9 mouse cellular contexts compared by ENCODE assay signal in the genomic region with DNA sequence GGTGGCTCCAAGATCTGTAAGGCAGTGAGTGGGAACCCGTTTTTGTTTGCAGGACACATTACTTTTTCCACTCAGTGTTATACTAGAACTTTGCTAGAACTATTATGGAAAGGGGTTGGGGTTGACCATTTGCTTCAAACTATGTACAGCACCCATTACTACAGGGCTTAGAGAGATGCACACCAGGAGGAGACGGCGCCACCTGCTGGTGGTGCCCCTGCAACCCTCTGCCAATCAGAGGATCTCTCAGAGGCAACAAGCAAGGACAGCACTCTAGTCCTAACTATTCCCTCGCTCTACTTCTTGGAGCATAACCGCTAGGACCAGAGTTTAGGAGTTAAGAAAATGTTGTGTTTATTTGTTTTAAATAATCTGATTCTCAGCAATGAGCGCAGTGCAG.
A peak's percentile ranks its signal among the peaks of the same experiment; 100 is the strongest.
DNase-seq lines count a peak whose midpoint lies in the region; ATAC-seq and TF ChIP-seq lines count a peak whose summit lies in the region.
"Had no signal": no experiment of that assay in that cellular context is flagged by ENCODE, and none has a peak within 500 bp of the region (broad histone marks: within the 10 kb centered on the region; RNA-seq: fewer than 3 reads in every experiment).

No protein-coding gene starts in this region.

- H3K4me1 ChIP-seq in midbrain, postnatal 0 days (ENCODE audit: insufficient read depth, low read length): no peaks in the 10 kb centered on the region; the same call in 1 of the 2 replicates
- H3K4me1 ChIP-seq in midbrain, embryonic 10.5 days: peaks cover 21% of the 10 kb centered on the region
- peaks cover 6% of the 10 kb centered on the region; the same call in 1 of the 2 replicates for H3K4me1 ChIP-seq in embryonic fibroblast, embryonic 13.5 days (ENCODE audit: control insufficient read depth, insufficient read depth, low read length)
- no peaks in the 10 kb centered on the region for H3K4me1 ChIP-seq in forebrain, embryonic 16.5 days (replicated peaks; ENCODE audit: control insufficient read depth, insufficient read depth, low read length)
- H3K4me1 ChIP-seq in hindbrain, embryonic 14.5 days (replicated peaks; ENCODE audit: control insufficient read depth, insufficient read depth, low read length): no peaks in the 10 kb centered on the region

- H3K36me3 ChIP-seq in midbrain, postnatal 0 days (ENCODE audit: insufficient read depth, low read length): no peaks in the 10 kb centered on the region
- H3K36me3 ChIP-seq in midbrain, embryonic 10.5 days: no peaks in the 10 kb centered on the region
- no peaks in the 10 kb centered on the region for H3K36me3 ChIP-seq in forebrain, embryonic 16.5 days (ENCODE audit: control insufficient read depth, insufficient read depth)
- H3K36me3 ChIP-seq in hindbrain, embryonic 14.5 days (replicated peaks; ENCODE audit: control insufficient read depth, insufficient read depth): no peaks in the 10 kb centered on the region
- H3K36me3 ChIP-seq: limb, embryonic 15.5 days had no signal

- no peak overlapping the region for H3K4me3 ChIP-seq in midbrain, postnatal 0 days (ENCODE audit: low read depth, low read length)
- H3K4me3 ChIP-seq in midbrain, embryonic 10.5 days: no peak overlapping the region
- no peak overlapping the region for H3K4me3 ChIP-seq in embryonic fibroblast, embryonic 13.5 days (ENCODE audit: insufficient read depth, low read length)
- H3K4me3 ChIP-seq in forebrain, embryonic 16.5 days (replicated peaks; ENCODE audit: low read length): no peak overlapping the region
- no peak overlapping the region for H3K4me3 ChIP-seq in hindbrain, embryonic 14.5 days (replicated peaks; ENCODE audit: low read length)
- H3K4me3 ChIP-seq: limb, embryonic 15.5 days had no signal

- no peak overlapping the region for H3K4me2 ChIP-seq in midbrain, postnatal 0 days (ENCODE audit: low read depth, low read length, poor library complexity, severe bottlenecking)
- H3K4me2 ChIP-seq in forebrain, embryonic 16.5 days (ENCODE audit: low read length): no peak overlapping the region
- no peak overlapping the region for H3K4me2 ChIP-seq in hindbrain, embryonic 14.5 days (replicated peaks)
- H3K4me2 ChIP-seq: limb, embryonic 15.5 days had no signal

- 83% methylated on average over 6 of the region's 6 CpGs for WGBS in midbrain, postnatal 0 days
- 79% methylated on average over 6 of the region's 6 CpGs for WGBS in midbrain, embryonic 10.5 days
- 76% methylated on average over 6 of the region's 6 CpGs for WGBS in forebrain, embryonic 16.5 days
- 83% methylated on average over 6 of the region's 6 CpGs for WGBS in hindbrain, embryonic 14.5 days

- CTCF ChIA-PET in Patski (lab: Charles Lee): interaction anchor here (0.7 to 1.0 kb wide), 2 partner anchors 64 to 257 kb away, joined by 3 read pairs; no protein-coding TSS in a partner anchor

- POLR2A ChIA-PET in Patski (lab: Charles Lee): no interaction called here

- no peaks in the 10 kb centered on the region for H3K27me3 ChIP-seq in midbrain, postnatal 0 days (ENCODE audit: insufficient read depth, low read length)
- no peaks in the 10 kb centered on the region for H3K27me3 ChIP-seq in midbrain, embryonic 10.5 days (ENCODE audit: low read depth, poor library complexity, severe bottlenecking)
- H3K27me3 ChIP-seq in Patski: no peaks in the 10 kb centered on the region
- no peaks in the 10 kb centered on the region for H3K27me3 ChIP-seq in forebrain, embryonic 16.5 days (replicated peaks; ENCODE audit: control insufficient read depth, insufficient read depth, low read length)
- no peaks in the 10 kb centered on the region for H3K27me3 ChIP-seq in hindbrain, embryonic 14.5 days (ENCODE audit: control insufficient read depth, insufficient read depth, low read length)
- H3K27me3 ChIP-seq: limb, embryonic 15.5 days had no signal

- no peaks in the 10 kb centered on the region for H3K9me3 ChIP-seq in midbrain, postnatal 0 days (ENCODE audit: low read length)
- no peaks in the 10 kb centered on the region for H3K9me3 ChIP-seq in midbrain, embryonic 10.5 days (replicated peaks)
- H3K9me3 ChIP-seq in forebrain, embryonic 16.5 days (ENCODE audit: control insufficient read depth, low read length): no peaks in the 10 kb centered on the region
- H3K9me3 ChIP-seq in hindbrain, embryonic 14.5 days (ENCODE audit: control insufficient read depth, low read length): no peaks in the 10 kb centered on the region
- H3K9me3 ChIP-seq: limb, embryonic 15.5 days had no signal

- in situ Hi-C loops in Patski (cut with MboI; ENCODE audit: low pct_unique_long_range_greater_than_20kb): loop anchor here (5.0 kb wide), 2 partner anchors 139 to 261 kb away; no protein-coding TSS in a partner anchor

- ATAC-seq in midbrain, postnatal 0 days (ENCODE audit: low FRiP score): no peak
- no peak for ATAC-seq in Patski
- no peak for ATAC-seq in forebrain, embryonic 16.5 days
- no peak for ATAC-seq in hindbrain, embryonic 14.5 days (ENCODE audit: low FRiP score)

- peak; percentile 45 for TF ChIP-seq CTCF in midbrain, postnatal 0 days (IDR thresholded peaks at IDR 0.05)
- TF ChIP-seq CTCF in Patski (IDR thresholded peaks at IDR 0.05): peak; percentile 86
- peak; percentile 43; the same call in 1 of the 2 replicates for TF ChIP-seq CTCF in embryonic fibroblast, embryonic 13.5 days (IDR thresholded peaks at IDR 0.05; ENCODE audit: borderline replicate concordance, insufficient read depth, low read length)

- no peak overlapping the region for H3K27ac ChIP-seq in midbrain, postnatal 0 days (ENCODE audit: low read depth, low read length)
- no peak overlapping the region for H3K27ac ChIP-seq in midbrain, embryonic 10.5 days (replicated peaks)
- no peak overlapping the region for H3K27ac ChIP-seq in embryonic fibroblast, embryonic 13.5 days (ENCODE audit: insufficient read depth, low read length)
- no peak overlapping the region for H3K27ac ChIP-seq in forebrain, embryonic 16.5 days (ENCODE audit: low read length)
- no peak overlapping the region for H3K27ac ChIP-seq in hindbrain, embryonic 14.5 days
- H3K27ac ChIP-seq: limb, embryonic 15.5 days had no signal

- TF ChIP-seq POLR2A in embryonic fibroblast, embryonic 13.5 days (IDR thresholded peaks at IDR 0.05; ENCODE audit: low read depth, low read length): no peak

- DNase-seq in midbrain, postnatal 0 days (ENCODE audit: low spot score): no peak
- DNase-seq in midbrain, embryonic 10.5 days (ENCODE audit: low spot score): no peak
- no peak for DNase-seq in Patski (ENCODE audit: low read depth, low spot score)
- peak; percentile 49 to 63 for DNase-seq in kidney, postnatal 4 days
- DNase-seq in skeletal muscle tissue, adult 2 months (ENCODE audit: low read depth, low spot score): peak; percentile 27
- DNase-seq in hindbrain, embryonic 14.5 days (ENCODE audit: low spot score): no peak

- no peak overlapping the region for H3K9ac ChIP-seq in midbrain, postnatal 0 days (replicated peaks; ENCODE audit: low read length, poor library complexity, severe bottlenecking)
- H3K9ac ChIP-seq in forebrain, embryonic 16.5 days (replicated peaks; ENCODE audit: low read depth, low read length): no peak overlapping the region
- H3K9ac ChIP-seq in hindbrain, embryonic 14.5 days: no peak overlapping the region
- H3K9ac ChIP-seq: limb, embryonic 15.5 days had no signal

Comparison
In these comparisons a context has a peak if more than half of its experiments do, and no peak if none do; other contexts are left out.
1. DNase-seq: peak in kidney, postnatal 4 days (2 of 2) and skeletal muscle tissue, adult 2 months (single experiment); none in midbrain, postnatal 0 days (single experiment), midbrain, embryonic 10.5 days (single experiment), Patski (single experiment) and hindbrain, embryonic 14.5 days (single experiment).
2. Peak in every context shown above with its lines, with median percentiles within 50 percentile points of each other: CTCF ChIP-seq.